Mouse (Mus musculus): ENCODE measurements around the gene Ceacam20. TPM values are rescaled to one million over a fixed set of nuclear protein-coding genes. Genes with fewer than 3 reads are reported as not detected.

Gene Ceacam20
- not detected in 2 replicates for polyA plus RNA-seq (2014; fragmentation: Nextera tagmentation; extraction: Ambion mirVana)

DNA sequence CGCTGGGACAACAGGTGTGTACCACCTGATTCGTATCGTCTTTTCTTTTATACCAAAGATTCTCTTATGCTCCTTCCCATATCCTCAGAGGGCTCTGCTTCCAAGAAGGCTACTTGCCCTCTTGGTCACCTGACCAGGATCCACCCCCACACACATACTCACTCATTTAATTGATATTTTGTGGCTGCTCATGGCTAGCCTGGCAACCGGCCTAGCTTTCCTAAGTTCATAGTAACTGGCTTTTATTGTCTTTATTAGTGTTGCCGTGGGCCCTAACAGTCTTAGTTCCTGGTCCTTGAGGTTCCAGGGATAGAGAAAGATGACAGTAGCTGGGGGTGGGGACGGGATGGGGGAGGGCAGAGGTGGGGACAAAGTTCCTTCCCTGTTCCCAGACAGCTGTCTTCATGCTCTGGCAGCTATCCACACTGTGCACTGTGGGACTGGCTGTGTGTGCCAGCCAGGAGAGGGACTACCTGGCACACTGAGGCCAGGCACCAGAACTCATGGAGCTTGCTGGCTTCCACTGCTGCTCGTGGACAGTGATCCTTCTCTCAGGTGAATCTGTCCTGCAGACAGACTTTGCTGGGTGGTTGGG lies at the start of gene Ceacam20:
TSS of gene Ceacam20 (plus strand) at position 428 of the 595 bp plus-strand sequence.
- Histone ChIP-seq H3K4me3 (ENCODE audit: low read depth, low read length) (no peak within 1 kb of the TSS), H3K27me3 (ENCODE audit: control insufficient read depth, insufficient read depth, low read length) (no peaks in the 10 kb centered on the region), H3K27ac (ENCODE audit: low read depth, low read length) (no peak within 1 kb of the TSS), H3K9me3 (ENCODE audit: control insufficient read depth, low read length) (peaks cover 6% of the 10 kb centered on the region), H3K9ac (ENCODE audit: low read length) (no peak within 1 kb of the TSS), H3K36me3 (ENCODE audit: control insufficient read depth, insufficient read depth, low read length) (no peaks in the 10 kb centered on the region), H3K4me2 (ENCODE audit: low read depth) (no peak within 1 kb of the TSS), H3K4me1 (ENCODE audit: control insufficient read depth, insufficient read depth, low read length) (no peaks in the 10 kb centered on the region)
- DNase-seq (ENCODE audit: low spot score) (no peak), ATAC-seq (ENCODE audit: insufficient read depth, low FRiP score, low TSS enrichment) (no peak)
- 79% methylated on average over 7 of the region's 7 CpGs for WGBS

DNA sequence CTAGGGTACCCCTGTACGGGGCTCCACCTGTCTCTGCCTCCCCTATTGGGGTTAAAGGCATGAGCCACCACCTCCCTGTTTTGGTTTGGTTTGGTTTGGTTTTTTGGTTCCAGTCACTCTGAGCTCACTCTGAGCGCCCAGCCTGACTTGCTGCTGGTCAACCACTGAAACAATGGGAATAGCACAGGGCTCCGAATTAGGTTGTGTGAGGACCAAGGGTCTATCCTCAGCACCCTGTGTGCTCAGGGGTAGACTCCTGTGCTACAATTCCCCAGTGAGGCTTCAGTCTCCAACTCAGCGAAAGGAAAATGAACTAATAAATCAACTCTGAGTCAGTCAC lies 45.1 kb upstream of the Ceacam20 start:
- Histone ChIP-seq H3K27ac (ENCODE audit: low read depth, low read length) (no peak overlapping the region), H3K27me3 (ENCODE audit: control insufficient read depth, insufficient read depth, low read length) (no peaks in the 10 kb centered on the region), H3K36me3 (ENCODE audit: control insufficient read depth, insufficient read depth, low read length) (no peaks in the 10 kb centered on the region; the same call in 1 of the 2 replicates), H3K9me3 (ENCODE audit: control insufficient read depth, low read length) (no peaks in the 10 kb centered on the region), H3K9ac (ENCODE audit: low read length) (0 out of 2 replicates have a peak overlapping the region, but pooled peaks have one; percentile 76), H3K4me1 (ENCODE audit: control insufficient read depth, insufficient read depth, low read length) (no peaks in the 10 kb centered on the region), H3K4me2 (ENCODE audit: low read depth) (peak overlapping the region; percentile 75), H3K4me3 (ENCODE audit: low read depth, low read length) (peak overlapping the region; percentile 67)
- DNase-seq (ENCODE audit: low spot score) (no peak), ATAC-seq (ENCODE audit: insufficient read depth, low FRiP score, low TSS enrichment) (peak; percentile 58; the same call in 1 of the 2 replicates)
- 30% methylated on average over 4 of the region's 4 CpGs for WGBS

DNA sequence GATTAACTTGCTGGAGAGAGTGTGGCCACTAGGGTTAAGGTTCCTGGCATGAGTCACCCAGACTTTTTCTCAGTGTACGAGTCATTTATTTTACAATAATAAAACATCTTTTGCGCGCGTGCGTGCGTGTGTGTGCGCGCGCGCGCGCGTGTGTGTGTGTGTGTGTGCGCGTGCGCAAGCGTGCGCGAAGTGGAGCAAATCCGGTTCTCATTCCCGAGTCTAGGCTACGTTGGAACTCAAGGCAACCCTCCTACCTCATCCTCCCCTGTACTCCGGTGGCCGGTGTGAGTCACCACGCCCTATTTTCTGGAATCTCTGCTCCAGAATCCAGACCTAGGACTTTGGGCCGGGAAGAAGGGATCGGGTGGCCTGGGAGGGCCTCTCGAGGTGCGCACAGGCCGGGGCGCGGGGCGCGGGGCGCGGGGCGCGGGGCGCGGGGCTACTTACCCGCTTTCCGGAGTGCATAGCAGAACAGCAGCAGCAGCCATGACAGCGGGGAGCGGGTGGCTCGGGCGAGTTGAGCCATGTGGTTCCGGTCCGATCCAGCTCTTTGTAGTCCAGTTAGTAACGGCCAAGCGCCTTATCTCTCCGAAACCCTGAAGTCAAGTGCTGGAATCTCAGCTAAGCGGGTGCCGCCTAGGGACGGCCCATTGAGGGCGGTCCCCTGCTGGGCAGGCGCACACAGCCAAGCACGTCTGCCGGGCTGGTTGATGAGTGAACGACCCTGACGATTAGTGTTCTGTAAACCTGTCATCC lies 44.5 kb upstream of the Ceacam20 start, which contains the start of gene Pvr:
TSS of gene Pvr (minus strand) at position 655 of the 756 bp plus-strand sequence.
- Histone ChIP-seq H3K4me2 (ENCODE audit: low read depth) (peak within 1 kb of the TSS; percentile 75), H3K27me3 (ENCODE audit: control insufficient read depth, insufficient read depth, low read length) (no peaks in the 10 kb centered on the region), H3K9me3 (ENCODE audit: control insufficient read depth, low read length) (no peaks in the 10 kb centered on the region), H3K4me1 (ENCODE audit: control insufficient read depth, insufficient read depth, low read length) (no peaks in the 10 kb centered on the region), H3K4me3 (ENCODE audit: low read depth, low read length) (peak within 1 kb of the TSS; percentile 67), H3K36me3 (ENCODE audit: control insufficient read depth, insufficient read depth, low read length) (no peaks in the 10 kb centered on the region; the same call in 1 of the 2 replicates), H3K9ac (ENCODE audit: low read length) (peak within 1 kb of the TSS; percentile 76), H3K27ac (ENCODE audit: low read depth, low read length) (0 out of 2 replicates have a peak within 1 kb of the TSS, but pooled peaks have one; percentile 8)
- DNase-seq (ENCODE audit: low spot score), result peak; percentile 74
- ATAC-seq (ENCODE audit: insufficient read depth, low FRiP score, low TSS enrichment), result peak; percentile 78
- under 1% methylated on average over 60 of the region's 60 CpGs for WGBS

DNA sequence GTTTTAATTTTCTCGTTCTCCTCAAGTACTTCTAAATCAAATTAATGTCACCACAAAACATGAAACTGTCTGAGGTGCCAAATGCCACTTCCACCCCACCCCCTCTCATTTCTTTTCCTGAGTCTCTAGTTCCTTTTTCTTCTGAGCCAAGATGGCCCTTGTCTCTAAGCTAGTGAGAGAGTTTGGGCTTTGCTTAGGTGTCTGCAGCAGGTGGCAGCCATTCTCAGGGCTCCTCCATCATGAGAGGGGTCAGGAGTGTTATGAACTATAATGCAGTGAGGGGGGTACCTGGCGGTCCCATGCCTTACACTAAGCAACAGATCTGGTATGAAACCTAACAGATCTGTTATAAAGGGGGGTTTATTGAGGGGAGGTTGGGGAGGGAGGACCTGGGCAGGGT lies 41.9 kb upstream of the Ceacam20 start:
- Histone ChIP-seq H3K27me3 (ENCODE audit: control insufficient read depth, insufficient read depth, low read length) (no peaks in the 10 kb centered on the region), H3K4me1 (ENCODE audit: control insufficient read depth, insufficient read depth, low read length) (no peaks in the 10 kb centered on the region), H3K36me3 (ENCODE audit: control insufficient read depth, insufficient read depth, low read length) (no peaks in the 10 kb centered on the region), H3K9ac (ENCODE audit: low read length) (no peak overlapping the region), H3K27ac (ENCODE audit: low read depth, low read length) (no peak overlapping the region), H3K4me2 (ENCODE audit: low read depth) (no peak overlapping the region), H3K4me3 (ENCODE audit: low read depth, low read length) (no peak overlapping the region), H3K9me3 (ENCODE audit: control insufficient read depth, low read length) (no peaks in the 10 kb centered on the region)
- DNase-seq (ENCODE audit: low spot score), result no peak
- no peak for ATAC-seq (ENCODE audit: insufficient read depth, low FRiP score, low TSS enrichment)
- WGBS, result 53% methylated on average over 2 of the region's 2 CpGs

- Histone ChIP-seq H3K4me1 (ENCODE audit: control insufficient read depth, insufficient read depth, low read length) (no peaks in the 10 kb centered on the region), H3K27ac (ENCODE audit: low read depth, low read length) (no peak overlapping the region), H3K9ac (ENCODE audit: low read length) (no peak overlapping the region), H3K36me3 (ENCODE audit: control insufficient read depth, insufficient read depth, low read length) (no peaks in the 10 kb centered on the region), H3K4me3 (ENCODE audit: low read depth, low read length) (no peak overlapping the region), H3K9me3 (ENCODE audit: control insufficient read depth, low read length) (no peaks in the 10 kb centered on the region), H3K27me3 (ENCODE audit: control insufficient read depth, insufficient read depth, low read length) (no peaks in the 10 kb centered on the region), H3K4me2 (ENCODE audit: low read depth) (no peak overlapping the region)
- WGBS, result 16% methylated on average over 11 of the region's 15 CpGs
- no peak for DNase-seq (ENCODE audit: low spot score)
- ATAC-seq (ENCODE audit: insufficient read depth, low FRiP score, low TSS enrichment), result no peak
Measured at GRCm38 (mm10) chr7:19923797-19924196, 41.4 kb upstream of the Ceacam20 start.

GRCm38 (mm10) chr7:19925376-19925775 lies 39.8 kb upstream of the Ceacam20 start:
- no peaks in the 10 kb centered on the region for H3K9me3 ChIP-seq (ENCODE audit: control insufficient read depth, low read length)
- no peaks in the 10 kb centered on the region for H3K4me1 ChIP-seq (ENCODE audit: control insufficient read depth, insufficient read depth, low read length)
- H3K9ac ChIP-seq (ENCODE audit: low read length), result no peak overlapping the region
- ATAC-seq (ENCODE audit: insufficient read depth, low FRiP score, low TSS enrichment), result no peak
- no peak overlapping the region for H3K4me2 ChIP-seq (ENCODE audit: low read depth)
- DNase-seq (ENCODE audit: low spot score), result no peak
- H3K27ac ChIP-seq (ENCODE audit: low read depth, low read length), result no peak overlapping the region
- WGBS, result 85% methylated on average over 1 of the region's 1 CpGs
- no peaks in the 10 kb centered on the region for H3K27me3 ChIP-seq (ENCODE audit: control insufficient read depth, insufficient read depth, low read length)
- no peaks in the 10 kb centered on the region for H3K36me3 ChIP-seq (ENCODE audit: control insufficient read depth, insufficient read depth, low read length)
- H3K4me3 ChIP-seq (ENCODE audit: low read depth, low read length), result no peak overlapping the region

DNA sequence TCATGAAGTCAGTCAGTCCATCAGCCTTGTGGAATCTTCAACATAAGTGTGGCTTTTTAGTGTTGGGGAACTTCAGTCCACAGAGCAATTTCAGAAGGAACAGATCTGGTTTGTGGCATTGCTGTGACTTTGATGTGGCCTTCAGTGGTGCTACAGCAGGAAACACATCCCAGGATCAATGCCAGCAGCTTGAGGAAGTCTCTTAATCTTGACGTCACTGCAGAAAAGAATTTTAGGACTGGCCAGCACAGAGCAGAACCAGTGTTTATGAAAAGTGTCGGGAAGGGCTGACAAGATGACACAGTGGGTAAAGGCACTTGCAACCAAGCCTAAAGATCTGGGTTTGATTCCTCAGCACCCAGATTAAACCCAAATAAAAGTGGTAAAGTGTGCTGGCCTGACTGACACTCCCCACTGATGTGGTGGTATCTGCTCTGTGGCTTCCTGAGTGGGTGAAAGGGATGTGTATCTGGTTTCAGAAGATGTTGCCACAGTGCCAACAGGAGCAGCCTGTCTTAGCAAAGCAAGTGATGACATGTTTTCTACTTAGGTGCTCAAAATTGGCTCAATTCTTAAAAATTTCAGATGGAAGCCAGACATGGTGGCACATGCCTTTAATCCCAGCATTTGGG lies 38.2 kb upstream of the Ceacam20 start:
- DNase-seq (ENCODE audit: low spot score) (no peak), ATAC-seq (ENCODE audit: insufficient read depth, low FRiP score, low TSS enrichment) (no peak)
- Histone ChIP-seq H3K4me2 (ENCODE audit: low read depth) (no peak overlapping the region), H3K27me3 (ENCODE audit: control insufficient read depth, insufficient read depth, low read length) (no peaks in the 10 kb centered on the region), H3K9me3 (ENCODE audit: control insufficient read depth, low read length) (no peaks in the 10 kb centered on the region), H3K4me1 (ENCODE audit: control insufficient read depth, insufficient read depth, low read length) (no peaks in the 10 kb centered on the region), H3K36me3 (ENCODE audit: control insufficient read depth, insufficient read depth, low read length) (no peaks in the 10 kb centered on the region), H3K9ac (ENCODE audit: low read length) (no peak overlapping the region), H3K27ac (ENCODE audit: low read depth, low read length) (no peak overlapping the region), H3K4me3 (ENCODE audit: low read depth, low read length) (no peak overlapping the region)
- WGBS, result 77% methylated on average over 2 of the region's 2 CpGs

- WGBS, result 50% methylated on average over 5 of the region's 5 CpGs
- Histone ChIP-seq H3K4me2 (ENCODE audit: low read depth) (no peak overlapping the region), H3K9me3 (ENCODE audit: control insufficient read depth, low read length) (no peaks in the 10 kb centered on the region), H3K27me3 (ENCODE audit: control insufficient read depth, insufficient read depth, low read length) (no peaks in the 10 kb centered on the region), H3K4me1 (ENCODE audit: control insufficient read depth, insufficient read depth, low read length) (no peaks in the 10 kb centered on the region), H3K9ac (ENCODE audit: low read length) (no peak overlapping the region), H3K36me3 (ENCODE audit: control insufficient read depth, insufficient read depth, low read length) (no peaks in the 10 kb centered on the region), H3K4me3 (ENCODE audit: low read depth, low read length) (no peak overlapping the region), H3K27ac (ENCODE audit: low read depth, low read length) (no peak overlapping the region)
- ATAC-seq (ENCODE audit: insufficient read depth, low FRiP score, low TSS enrichment), result no peak
- DNase-seq (ENCODE audit: low spot score), result no peak
Measured at GRCm38 (mm10) chr7:19928486-19928885, 36.7 kb upstream of the Ceacam20 start.

Data from neural tube, embryonic 11.5 days (tissue).